Mouse (Mus musculus) spleen, adult 2 months (tissue): ENCODE measurements around the gene Tmem151b. TPM values are rescaled to one million over a fixed set of nuclear protein-coding genes. Genes with fewer than 3 reads are reported as not detected.
A peak's percentile ranks its signal among the peaks of the same experiment; 100 is the strongest.

Source experiments
- DNase-seq, 2 experiments: peaks; one replicate each; pipeline versions ENCODE4 v3.0.0 to v3.0.0-alpha.2; 2012 to 2021; ENCODE audit warnings: low spot score in 2 of 2, low read depth in 1 of 2
- H3K27ac ChIP-seq: fragments of 200-500 bp; 2 replicates; pipeline ENCODE4 v1.5.1; 2012; ENCODE audit warnings: low read length, inconsistent platforms; ENCODE audit not compliant: insufficient read depth
- H3K27me3 ChIP-seq: fragments of 200-500 bp; 2 replicates; pipeline ENCODE4 v1.6.1; 2012; ENCODE audit warnings: mild to moderate bottlenecking, moderate library complexity, low read length, inconsistent platforms; ENCODE audit not compliant: control insufficient read depth, insufficient read depth
- H3K36me3 ChIP-seq: fragments of 200-500 bp; 2 replicates; pipeline ENCODE4 v1.6.1; 2012; ENCODE audit warnings: mild to moderate bottlenecking, low read length, inconsistent platforms; ENCODE audit not compliant: control insufficient read depth, insufficient read depth
- H3K4me1 ChIP-seq: fragments of 200-500 bp; 2 replicates; pipeline ENCODE4 v1.6.1; 2011; ENCODE audit warnings: inconsistent platforms; ENCODE audit not compliant: control insufficient read depth, insufficient read depth, insufficient read length
- H3K4me3 ChIP-seq: fragments of 200-500 bp; 2 replicates; pipeline ENCODE4 v1.5.1; 2011; ENCODE audit warnings: mild to moderate bottlenecking, inconsistent platforms; ENCODE audit not compliant: insufficient read depth, insufficient read length; ENCODE audit errors: extremely low read depth
- CTCF ChIP-seq: fragments of 200-500 bp; IDR thresholded peaks from 2 replicates; pipeline ENCODE4 v1.5.1; 2011; ENCODE audit warnings: mild to moderate bottlenecking, inconsistent platforms; ENCODE audit not compliant: insufficient read depth, insufficient read length, insufficient replicate concordance; ENCODE audit errors: extremely low read depth
- POLR2A ChIP-seq: fragments of 200-500 bp; IDR thresholded peaks from 2 replicates; pipeline ENCODE4 v1.6.1; 2011; ENCODE audit warnings: low read depth, low read length, inconsistent platforms
- WGBS: fragments of 180-500 bp; shearing (Covaris S2); methylation state at CpG from one replicate; pipeline ENCODE4 v1.1.7; 2018; 5-methylcytosine and 5-hydroxymethylcytosine counted together
- polyA plus RNA-seq: library from polyadenylated mRNA; depleted of rRNA; stranded (reverse); fragments of >200 nt; gene quantifications from 2 replicates; pipeline ENCODE4 v1.2.3, GENCODE M21; 2012

Tmem151b gene
- polyA plus RNA-seq, 1 experiment: 2.3 TPM

DNA sequence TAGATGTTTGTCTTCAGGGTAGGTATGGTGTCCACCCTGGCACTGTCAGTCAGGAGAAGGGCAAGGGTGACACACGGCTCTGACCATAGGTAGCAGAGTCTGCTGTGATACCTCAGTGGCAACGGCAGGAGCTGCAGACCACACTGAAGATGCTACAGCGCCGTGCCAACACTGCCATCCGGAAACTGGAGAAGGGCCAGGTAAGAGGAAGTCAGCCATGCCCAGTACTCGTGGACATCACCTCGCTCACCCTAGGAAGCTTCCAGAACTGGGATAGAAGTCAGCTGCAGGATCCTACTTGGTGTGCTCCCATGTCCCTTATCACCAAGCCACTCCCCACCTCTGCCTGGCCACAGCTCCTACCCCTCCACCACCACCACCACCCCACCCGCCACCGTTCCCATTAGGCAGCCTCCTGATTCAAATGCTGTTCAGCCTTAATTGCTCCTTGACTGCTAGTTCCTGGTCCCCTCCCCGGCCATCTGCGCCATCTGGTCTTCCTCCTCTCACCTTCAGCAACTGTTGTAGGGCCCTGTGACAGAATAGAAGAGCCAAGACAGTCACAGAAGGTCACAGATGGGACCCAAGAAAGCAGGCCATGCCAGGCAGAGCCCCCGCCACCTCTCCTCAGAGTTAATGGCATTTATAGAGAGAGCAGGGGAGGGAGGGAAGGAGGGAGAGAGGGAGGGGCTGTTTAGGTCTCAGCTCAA is 30.6 kb downstream of the Tmem151b start:
- WGBS: 92% methylated on average over 12 of the region's 12 CpGs
- 0 out of 2 replicates have a peak, but pooled peaks cover 3% of the 10 kb centered on the region for H3K27me3 ChIP-seq
- H3K36me3 ChIP-seq: peaks cover 10% of the 10 kb centered on the region

DNA sequence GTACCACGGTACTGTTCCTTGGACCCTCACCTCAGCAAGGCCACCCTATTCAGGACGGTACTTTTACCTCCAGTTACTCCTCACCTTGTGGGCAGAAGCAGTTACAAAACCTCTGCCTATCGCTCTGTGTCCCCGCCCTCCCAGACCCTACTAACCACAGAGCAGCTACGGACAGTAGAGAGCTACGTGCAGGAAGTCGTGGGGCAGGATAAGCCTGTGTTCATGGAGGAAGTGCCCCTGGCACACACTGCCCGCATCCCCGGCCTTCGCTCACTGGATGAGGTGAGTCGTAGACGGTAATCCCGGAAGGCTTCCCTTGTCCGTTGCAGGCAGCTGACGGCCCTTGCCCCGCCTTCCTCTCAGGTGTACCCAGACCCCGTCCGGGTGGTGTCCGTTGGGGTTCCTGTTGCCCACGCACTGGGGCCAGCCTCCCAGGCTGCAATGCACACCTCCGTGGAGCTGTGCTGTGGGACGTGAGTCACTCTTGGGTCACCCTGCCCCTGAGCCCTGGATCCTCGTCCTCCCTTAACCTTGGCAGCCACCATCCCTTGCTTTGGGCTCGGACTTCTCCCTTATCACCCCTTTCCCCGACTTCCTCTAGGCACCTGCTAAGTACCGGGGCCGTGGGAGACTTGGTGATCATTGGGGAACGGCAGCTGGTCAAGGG is 31.8 kb downstream of the Tmem151b start:
- H3K36me3 ChIP-seq: peaks cover 10% of the 10 kb centered on the region
- no peaks in the 10 kb centered on the region for H3K4me1 ChIP-seq
- H3K4me3 ChIP-seq: no peak overlapping the region
- TF ChIP-seq CTCF (no peak), POLR2A (no peak)
- H3K27me3 ChIP-seq: no peaks in the 10 kb centered on the region
- no peak for DNase-seq
- H3K27ac ChIP-seq: no peak overlapping the region
- 66% methylated on average over 28 of the region's 28 CpGs for WGBS

More for the DNA sequence above, 30.6 kb downstream of the Tmem151b start:
- H3K4me3 ChIP-seq: no peak overlapping the region
- TF ChIP-seq POLR2A (no peak), CTCF (no peak)
- H3K4me1 ChIP-seq: no peaks in the 10 kb centered on the region
- H3K27ac ChIP-seq: no peak overlapping the region
- DNase-seq: no peak

DNA sequence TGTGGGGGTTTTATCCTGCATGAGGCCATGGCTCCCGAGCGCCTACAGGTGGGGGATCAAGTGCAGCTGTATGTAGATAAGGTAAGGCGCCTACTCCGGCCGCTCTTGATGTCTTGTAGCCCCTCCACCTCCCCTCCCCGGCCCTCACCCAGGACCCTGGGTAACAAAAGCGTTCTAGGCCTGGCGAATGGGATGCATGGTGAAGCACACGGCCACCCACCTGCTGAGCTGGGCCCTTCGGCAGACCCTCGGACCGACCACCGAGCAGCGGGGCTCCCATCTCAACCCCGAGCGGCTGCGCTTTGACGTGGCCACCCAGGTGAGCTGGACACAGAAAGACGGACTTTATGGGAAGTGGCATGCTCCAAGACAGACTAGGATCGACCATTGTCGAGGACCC is 32.3 kb downstream of the Tmem151b start:
- H3K27me3 ChIP-seq: no peaks in the 10 kb centered on the region
- no peak overlapping the region for H3K4me3 ChIP-seq
- no peak overlapping the region for H3K27ac ChIP-seq
- no peak for TF ChIP-seq POLR2A
- TF ChIP-seq CTCF: no peak
- H3K4me1 ChIP-seq: no peaks in the 10 kb centered on the region
- peaks cover 10% of the 10 kb centered on the region for H3K36me3 ChIP-seq
- DNase-seq: no peak
- WGBS: 94% methylated on average over 21 of the region's 21 CpGs

- Histone ChIP-seq H3K4me3 (no peak overlapping the region), H3K36me3 (peaks cover 10% of the 10 kb centered on the region), H3K27me3 (no peaks in the 10 kb centered on the region), H3K4me1 (no peaks in the 10 kb centered on the region), H3K27ac (no peak overlapping the region)
- WGBS: 62% methylated on average over 8 of the region's 8 CpGs
- TF ChIP-seq POLR2A (no peak), CTCF (peak; percentile 65; the same call in 1 of the 2 replicates)
- peak; percentile 41 to 70 for DNase-seq
These were observed 33.0 kb downstream of the Tmem151b start for GRCm38 (mm10) chr17:45516488-45516887.

- 88% methylated on average over 10 of the region's 10 CpGs for WGBS
These were observed 33.7 kb downstream of the Tmem151b start for GRCm38 (mm10) chr17:45515806-45516205.

DNA sequence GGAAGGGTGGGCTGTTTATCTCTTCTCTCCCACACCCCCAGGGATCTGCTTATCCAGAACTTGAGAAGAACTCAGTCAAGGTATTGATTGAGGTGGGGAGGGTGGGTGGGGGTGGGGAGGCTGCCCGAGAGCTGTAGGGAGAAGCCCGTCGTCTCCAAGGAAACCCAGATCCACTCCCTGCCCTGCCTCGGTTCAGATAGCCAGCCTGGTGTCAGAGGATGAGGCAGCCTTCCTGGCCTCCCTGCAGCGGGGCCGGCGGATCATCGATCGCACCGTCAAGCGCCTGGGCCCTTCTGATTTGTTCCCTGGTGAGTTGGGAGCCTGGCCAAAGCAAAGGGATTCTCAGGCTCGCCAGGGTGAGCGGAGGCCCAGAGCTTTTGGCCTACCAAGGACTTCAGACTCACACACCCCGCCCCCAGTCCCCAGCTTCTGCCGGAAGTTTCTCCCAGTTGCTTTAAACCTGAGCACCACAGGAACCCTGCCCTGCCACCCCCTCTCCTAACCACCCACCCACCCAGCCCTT is 34.2 kb downstream of the Tmem151b start:
- H3K4me3 ChIP-seq: no peak overlapping the region
- 92% methylated on average over 15 of the region's 15 CpGs for WGBS
- no peak for DNase-seq
- peaks cover 10% of the 10 kb centered on the region for H3K36me3 ChIP-seq
- H3K27me3 ChIP-seq: no peaks in the 10 kb centered on the region
- no peaks in the 10 kb centered on the region for H3K4me1 ChIP-seq
- TF ChIP-seq CTCF: no peak
- no peak for TF ChIP-seq POLR2A
- H3K27ac ChIP-seq: no peak overlapping the region

More at GRCm38 (mm10) chr17:45515806-45516205, 33.7 kb downstream of the Tmem151b start:
- no peaks in the 10 kb centered on the region for H3K27me3 ChIP-seq
- TF ChIP-seq POLR2A (no peak), CTCF (no peak)
- H3K36me3 ChIP-seq: peaks cover 10% of the 10 kb centered on the region
- no peak for DNase-seq
- no peaks in the 10 kb centered on the region for H3K4me1 ChIP-seq
- H3K27ac ChIP-seq: no peak overlapping the region
- H3K4me3 ChIP-seq: no peak overlapping the region

- H3K27ac ChIP-seq: no peak overlapping the region
- no peak for DNase-seq
- WGBS: 92% methylated on average over 4 of the region's 4 CpGs
- H3K4me3 ChIP-seq: no peak overlapping the region
- no peaks in the 10 kb centered on the region for H3K4me1 ChIP-seq
- no peaks in the 10 kb centered on the region for H3K36me3 ChIP-seq
- no peak for TF ChIP-seq POLR2A
- no peak for TF ChIP-seq CTCF
- no peaks in the 10 kb centered on the region for H3K27me3 ChIP-seq
These were observed 37.7 kb downstream of the Tmem151b start for GRCm38 (mm10) chr17:45511757-45512156.
